Mouse (Mus musculus) G1E (cell line): ENCODE data around the gene Ccdc124. TPM values are rescaled to one million over a fixed set of nuclear protein-coding genes. Genes with fewer than 3 reads are reported as not detected.

ENCODE experiments used
- ATAC-seq: 2 replicates; pipeline ENCODE4 v1.8.0; 2016; ENCODE audit warnings: mild to moderate bottlenecking; ENCODE audit not compliant: insufficient number of reproducible peaks, poor library complexity, low FRiP score, severe bottlenecking; ENCODE audit errors: extremely low read depth
- DNase-seq: peaks from one replicate; pipeline ENCODE4 v3.0.0; 2012; ENCODE audit warnings: low spot score
- H3K27me3 ChIP-seq: 2 replicates; pipeline ENCODE4 v1.6.1; 2012; ENCODE audit warnings: mild to moderate bottlenecking, low read length, inconsistent platforms; ENCODE audit not compliant: insufficient read depth
- H3K36me3 ChIP-seq: replicated peaks from 2 replicates; pipeline ENCODE3; 2012; ENCODE audit warnings: mild to moderate bottlenecking, inconsistent platforms
- H3K4me1 ChIP-seq: 2 replicates; pipeline ENCODE4 v1.6.1; 2012; ENCODE audit warnings: low read depth, low read length, inconsistent platforms, mixed read lengths; ENCODE audit not compliant: insufficient read depth
- H3K4me3 ChIP-seq: 2 replicates; pipeline ENCODE4 v1.5.1; 2012; ENCODE audit warnings: low read depth, mild to moderate bottlenecking, inconsistent platforms, low read length, moderate library complexity, mixed read lengths
- H3K9me3 ChIP-seq: replicated peaks from 2 replicates; pipeline ENCODE4 v1.6.1; 2012; ENCODE audit warnings: inconsistent platforms
- CTCF ChIP-seq: IDR thresholded peaks from 2 replicates; pipeline ENCODE4 v1.5.1; 2012; ENCODE audit warnings: low read depth, low read length, inconsistent platforms, mixed read lengths
- GATA1 ChIP-seq: IDR thresholded peaks from 2 replicates; pipeline ENCODE4 v1.6.1; 2012; ENCODE audit warnings: borderline replicate concordance, low read length, inconsistent platforms, mixed read lengths
- GATA2 ChIP-seq: IDR thresholded peaks from 2 replicates; pipeline ENCODE4 v1.6.1; 2012; ENCODE audit warnings: low read depth, low read length, inconsistent platforms, borderline replicate concordance
- POLR2AphosphoS5 ChIP-seq: IDR thresholded peaks from 2 replicates; pipeline ENCODE4 v1.6.1; 2012; ENCODE audit warnings: low read depth, low read length, inconsistent platforms; ENCODE audit not compliant: insufficient replicate concordance
- TAL1 ChIP-seq: conservative IDR thresholded peaks from 2 replicates; pipeline ENCODE4 v1.6.1; 2012; ENCODE audit warnings: low read depth, low read length, inconsistent platforms, mixed read lengths
- polyA plus RNA-seq: library from polyadenylated mRNA; stranded (reverse); fragments of >175 nt; gene quantifications from 2 replicates; pipeline ENCODE4 v1.2.3, GENCODE M21; 2012
- total RNA-seq, 2 experiments: library from RNA; stranded (forward) in 1 of 2; stranded (reverse) in 1 of 2; fragments of 200-1000 nt in 1 of 2; fragments of >200 nt in 1 of 2; fragmentation: Nextera tagmentation in 1 of 2; gene quantifications; 2 replicates each; pipeline ENCODE4 v1.2.3; 2014 to 2017

Ccdc124 gene
- total and polyA plus RNA-seq, 3 experiments: 16.1 to 171 (median 18.9) TPM

DNA sequence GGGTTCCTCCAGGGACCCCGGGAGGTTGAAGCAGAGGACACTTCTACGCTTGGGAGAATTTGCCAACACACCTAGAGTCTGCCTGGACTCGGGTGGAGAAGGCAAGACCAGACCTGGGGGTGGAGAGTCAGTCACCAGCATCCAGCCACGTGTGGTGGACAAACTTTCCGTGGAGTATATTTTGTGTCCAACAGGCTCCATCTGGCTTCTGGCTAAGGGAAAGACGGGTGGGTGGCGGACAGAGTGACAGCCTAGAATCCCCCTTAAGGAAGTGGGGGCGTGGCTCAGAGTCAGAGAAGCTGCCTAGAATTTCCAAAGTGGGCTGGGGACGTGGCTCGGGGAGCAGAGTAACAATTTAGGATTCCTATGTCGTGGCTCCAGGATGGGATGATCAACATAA lies 51.7 kb downstream of the Ccdc124 start:
- ATAC-seq (no peak), DNase-seq (no peak)
- Histone ChIP-seq H3K4me1 (peaks cover 31% of the 10 kb centered on the region), H3K36me3 (peaks cover 29% of the 10 kb centered on the region), H3K9me3 (peaks cover 2% of the 10 kb centered on the region; the same call in 1 of the 2 replicates), H3K27me3 (peaks cover 34% of the 10 kb centered on the region), H3K4me3 (no peak overlapping the region)
- TF ChIP-seq GATA1 (no peak), TAL1 (no peak), GATA2 (no peak), CTCF (no peak), POLR2AphosphoS5 (no peak)

DNA sequence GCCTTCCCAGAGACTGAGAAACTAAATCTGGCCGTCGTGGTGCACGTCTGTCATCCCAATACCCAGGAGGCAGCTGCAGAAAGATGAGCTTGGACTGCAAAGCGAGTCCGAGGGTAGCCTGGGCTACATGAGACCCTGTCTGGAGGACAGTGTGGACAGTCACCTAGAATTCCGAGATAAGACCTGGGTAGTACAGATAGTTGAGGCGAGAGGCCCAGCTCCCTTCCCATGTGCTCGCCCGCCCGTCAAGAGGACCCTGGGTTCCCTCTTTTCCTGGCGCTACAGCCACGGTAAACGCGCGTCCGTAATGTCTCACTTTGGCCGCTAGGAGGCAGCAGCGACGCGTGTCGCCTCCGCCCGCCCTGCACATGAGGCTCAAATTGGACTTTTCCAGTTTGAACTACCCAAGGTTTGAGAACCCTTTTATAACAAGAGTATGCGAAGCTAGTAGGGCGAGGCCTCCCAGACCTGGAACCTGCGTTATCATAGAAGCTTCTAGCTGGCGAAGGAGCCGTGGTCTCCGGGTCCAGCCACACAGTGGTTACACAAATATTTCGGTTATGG lies 52.3 kb downstream of the Ccdc124 start:
- ATAC-seq (peak; percentile 37; the same call in 1 of the 2 replicates), DNase-seq (peak; percentile 63)
- H3K4me1 ChIP-seq: peaks cover 36% of the 10 kb centered on the region
- H3K4me3 ChIP-seq: no peak overlapping the region
- no peaks in the 10 kb centered on the region; the same call in 1 of the 2 replicates for H3K9me3 ChIP-seq
- H3K27me3 ChIP-seq: peaks cover 29% of the 10 kb centered on the region
- no peak for TF ChIP-seq TAL1
- TF ChIP-seq CTCF: peak; percentile 94
- TF ChIP-seq GATA1: no peak
- H3K36me3 ChIP-seq: peaks cover 29% of the 10 kb centered on the region

DNA sequence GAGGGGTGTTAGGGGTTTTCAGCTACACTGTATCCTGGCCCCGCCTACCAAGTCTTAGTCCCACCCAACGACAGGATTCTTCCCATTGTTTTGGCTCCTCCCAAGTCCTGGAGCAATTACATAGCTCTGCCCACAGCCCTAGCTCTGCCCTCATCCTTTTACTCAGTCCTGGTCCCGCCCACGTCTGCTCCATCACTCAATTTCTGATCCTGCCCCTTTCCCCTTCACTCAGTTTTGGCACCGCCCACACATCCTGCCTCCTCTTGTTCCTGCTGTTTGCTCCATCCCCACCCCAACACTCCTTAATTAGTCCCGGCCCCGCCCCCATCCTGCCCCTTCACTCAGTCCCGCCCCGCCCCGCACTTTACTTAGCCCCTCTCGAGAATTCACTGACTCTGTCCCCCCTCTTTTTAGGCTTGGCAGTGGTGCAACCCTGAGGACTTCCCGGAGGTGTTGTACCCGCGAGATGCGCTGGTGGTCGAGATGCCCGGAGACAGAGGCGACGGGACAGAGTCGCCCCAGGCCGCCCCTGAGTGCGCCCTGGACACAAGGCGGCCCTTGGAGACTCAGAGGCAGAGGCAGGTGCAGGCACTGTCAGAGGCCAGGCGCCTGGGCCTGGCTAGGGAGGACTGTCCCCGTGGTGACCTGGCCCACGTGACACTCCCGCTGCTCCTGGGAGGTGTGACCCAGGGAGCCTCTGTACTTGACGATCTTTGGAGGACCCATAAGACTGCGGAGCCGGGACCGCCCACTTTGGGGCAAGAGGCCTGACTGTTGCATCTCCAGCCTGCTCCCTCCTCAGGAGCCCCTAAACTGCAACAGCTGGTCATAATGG lies 53.4 kb downstream of the Ccdc124 start:
- DNase-seq: no peak
- peaks cover 18% of the 10 kb centered on the region for H3K27me3 ChIP-seq
- peaks cover 29% of the 10 kb centered on the region for H3K36me3 ChIP-seq
- H3K4me1 ChIP-seq: peaks cover 48% of the 10 kb centered on the region
- no peak for ATAC-seq
- no peaks in the 10 kb centered on the region; the same call in 1 of the 2 replicates for H3K9me3 ChIP-seq
- TF ChIP-seq GATA2: no peak
- no peak for TF ChIP-seq GATA1
- TF ChIP-seq TAL1: no peak
- no peak overlapping the region; the same call in 1 of the 2 replicates for H3K4me3 ChIP-seq

Other genes starting within 250 kb of the Ccdc124 start
- gene Gdf15, start 241.5 kb downstream of the Ccdc124 start, total RNA-seq (2014; fragmentation: Nextera tagmentation): not detected in 2 replicates
- gene Gdf15, start 241.5 kb downstream of the Ccdc124 start, total RNA-seq (2017): not detected in 2 replicates
- 0.03 and 0.06 TPM in 2 replicates for gene Gdf15, start 241.5 kb downstream of the Ccdc124 start, polyA plus RNA-seq
- gene Pgpep1, start 213.5 kb downstream of the Ccdc124 start, total RNA-seq (2014; fragmentation: Nextera tagmentation): 16.6 and 23.1 TPM in 2 replicates
- gene Pgpep1, start 213.5 kb downstream of the Ccdc124 start, total RNA-seq (2017): 9.4 and 9.5 TPM in 2 replicates
- 3.1 and 3.3 TPM in 2 replicates for gene Pgpep1, start 213.5 kb downstream of the Ccdc124 start, polyA plus RNA-seq
- gene Lsm4, start 200.7 kb downstream of the Ccdc124 start, total RNA-seq (2014; fragmentation: Nextera tagmentation): 94.1 and 95.7 TPM in 2 replicates
- 151 and 174 TPM in 2 replicates for gene Lsm4, start 200.7 kb downstream of the Ccdc124 start, total RNA-seq (2017)
- gene Lsm4, start 200.7 kb downstream of the Ccdc124 start, polyA plus RNA-seq: 889 and 1,166 TPM in 2 replicates
- 60.3 and 72.4 TPM in 2 replicates for gene Jund, start 175.0 kb downstream of the Ccdc124 start, total RNA-seq (2014; fragmentation: Nextera tagmentation)
- gene Jund, start 175.0 kb downstream of the Ccdc124 start, total RNA-seq (2017): 40.2 and 75.5 TPM in 2 replicates
- gene Jund, start 175.0 kb downstream of the Ccdc124 start, polyA plus RNA-seq: 183 and 252 TPM in 2 replicates
- not detected in 2 replicates for gene Iqcn, start 170.5 kb downstream of the Ccdc124 start, total RNA-seq (2014; fragmentation: Nextera tagmentation)
- gene Iqcn, start 170.5 kb downstream of the Ccdc124 start, total RNA-seq (2017): 0.05 and 0.06 TPM in 2 replicates
- 0.02 TPM in 1 of 2 replicates, not detected in the other for gene Iqcn, start 170.5 kb downstream of the Ccdc124 start, polyA plus RNA-seq
- gene Gm3336, start 155.4 kb downstream of the Ccdc124 start, total RNA-seq (2014; fragmentation: Nextera tagmentation): 1.6 and 3.7 TPM in 2 replicates
- 0.93 and 2.8 TPM in 2 replicates for gene Gm3336, start 155.4 kb downstream of the Ccdc124 start, total RNA-seq (2017)
- gene Gm3336, start 155.4 kb downstream of the Ccdc124 start, polyA plus RNA-seq: 0.66 and 0.68 TPM in 2 replicates
- gene Pde4c, start 150.2 kb downstream of the Ccdc124 start, total RNA-seq (2014; fragmentation: Nextera tagmentation): 0.83 TPM in 1 of 2 replicates, not detected in the other
- 0.22 TPM in 1 of 2 replicates, not detected in the other for gene Pde4c, start 150.2 kb downstream of the Ccdc124 start, total RNA-seq (2017)
- gene Pde4c, start 150.2 kb downstream of the Ccdc124 start, polyA plus RNA-seq: 0.41 and 0.95 TPM in 2 replicates
- 11.2 and 11.4 TPM in 2 replicates for gene Rab3a, start 119.3 kb downstream of the Ccdc124 start, total RNA-seq (2014; fragmentation: Nextera tagmentation)
- gene Rab3a, start 119.3 kb downstream of the Ccdc124 start, total RNA-seq (2017): 4.6 and 7.0 TPM in 2 replicates
- 10.8 and 15.4 TPM in 2 replicates for gene Rab3a, start 119.3 kb downstream of the Ccdc124 start, polyA plus RNA-seq
- gene Mpv17l2, start 113.0 kb downstream of the Ccdc124 start, total RNA-seq (2014; fragmentation: Nextera tagmentation): 63.1 and 67.1 TPM in 2 replicates
- gene Mpv17l2, start 113.0 kb downstream of the Ccdc124 start, total RNA-seq (2017): 13.5 and 13.9 TPM in 2 replicates
- gene Mpv17l2, start 113.0 kb downstream of the Ccdc124 start, polyA plus RNA-seq: 89.1 and 101 TPM in 2 replicates
- 7.1 and 16.3 TPM in 2 replicates for gene Pik3r2, start 97.2 kb downstream of the Ccdc124 start, total RNA-seq (2014; fragmentation: Nextera tagmentation)
- 11.8 and 13.3 TPM in 2 replicates for gene Pik3r2, start 97.2 kb downstream of the Ccdc124 start, total RNA-seq (2017)
- gene Pik3r2, start 97.2 kb downstream of the Ccdc124 start, polyA plus RNA-seq: 55.0 and 68.8 TPM in 2 replicates
- 79.8 and 104 TPM in 2 replicates for gene Mast3, start 68.9 kb downstream of the Ccdc124 start, total RNA-seq (2014; fragmentation: Nextera tagmentation)
- 15.7 and 18.9 TPM in 2 replicates for gene Mast3, start 68.9 kb downstream of the Ccdc124 start, total RNA-seq (2017)
- 323 and 357 TPM in 2 replicates for gene Mast3, start 68.9 kb downstream of the Ccdc124 start, polyA plus RNA-seq
- 1.9 and 2.7 TPM in 2 replicates for gene Il12rb1, start 65.5 kb downstream of the Ccdc124 start, total RNA-seq (2014; fragmentation: Nextera tagmentation)
- gene Il12rb1, start 65.5 kb downstream of the Ccdc124 start, total RNA-seq (2017): 2.3 and 3.1 TPM in 2 replicates
- gene Il12rb1, start 65.5 kb downstream of the Ccdc124 start, polyA plus RNA-seq: 4.6 and 5.6 TPM in 2 replicates
- 7.4 and 19.6 TPM in 2 replicates for gene Arrdc2, start 34.2 kb downstream of the Ccdc124 start, total RNA-seq (2014; fragmentation: Nextera tagmentation)
- 12.3 and 15.0 TPM in 2 replicates for gene Arrdc2, start 34.2 kb downstream of the Ccdc124 start, total RNA-seq (2017)
- 78.9 and 92.7 TPM in 2 replicates for gene Arrdc2, start 34.2 kb downstream of the Ccdc124 start, polyA plus RNA-seq
- not detected in 2 replicates for gene Kcnn1, start 10.7 kb downstream of the Ccdc124 start, total RNA-seq (2014; fragmentation: Nextera tagmentation)
- gene Kcnn1, start 10.7 kb downstream of the Ccdc124 start, total RNA-seq (2017): 0.12 and 0.22 TPM in 2 replicates
- 0.02 and 0.03 TPM in 2 replicates for gene Kcnn1, start 10.7 kb downstream of the Ccdc124 start, polyA plus RNA-seq
- not detected in 2 replicates for gene Slc5a5, start 18.8 kb upstream of the Ccdc124 start, total RNA-seq (2014; fragmentation: Nextera tagmentation)
- gene Slc5a5, start 18.8 kb upstream of the Ccdc124 start, total RNA-seq (2017): 0.06 TPM in 1 of 2 replicates, not detected in the other
- gene Slc5a5, start 18.8 kb upstream of the Ccdc124 start, polyA plus RNA-seq: 0.26 and 0.28 TPM in 2 replicates
- 12,197 and 12,967 TPM in 2 replicates for gene Rpl18a, start 23.5 kb upstream of the Ccdc124 start, total RNA-seq (2014; fragmentation: Nextera tagmentation)
- gene Rpl18a, start 23.5 kb upstream of the Ccdc124 start, total RNA-seq (2017): 1,575 and 1,810 TPM in 2 replicates
- gene Rpl18a, start 23.5 kb upstream of the Ccdc124 start, polyA plus RNA-seq: 3,365 and 5,482 TPM in 2 replicates
- gene Map1s, start 32.0 kb upstream of the Ccdc124 start, total RNA-seq (2014; fragmentation: Nextera tagmentation): 26.3 and 29.6 TPM in 2 replicates
- 8.7 and 9.5 TPM in 2 replicates for gene Map1s, start 32.0 kb upstream of the Ccdc124 start, total RNA-seq (2017)
- 135 and 147 TPM in 2 replicates for gene Map1s, start 32.0 kb upstream of the Ccdc124 start, polyA plus RNA-seq